Mouse (Mus musculus): ENCODE data around the gene Osbp2. TPM values are rescaled to one million over a fixed set of nuclear protein-coding genes. Genes with fewer than 3 reads are reported as not detected.
A peak's percentile ranks its signal among the peaks of the same experiment; 100 is the strongest.

Gene Osbp2
- total RNA-seq, 2 experiments from 2014 or later, result 5.6 to 6.1 TPM

DNA sequence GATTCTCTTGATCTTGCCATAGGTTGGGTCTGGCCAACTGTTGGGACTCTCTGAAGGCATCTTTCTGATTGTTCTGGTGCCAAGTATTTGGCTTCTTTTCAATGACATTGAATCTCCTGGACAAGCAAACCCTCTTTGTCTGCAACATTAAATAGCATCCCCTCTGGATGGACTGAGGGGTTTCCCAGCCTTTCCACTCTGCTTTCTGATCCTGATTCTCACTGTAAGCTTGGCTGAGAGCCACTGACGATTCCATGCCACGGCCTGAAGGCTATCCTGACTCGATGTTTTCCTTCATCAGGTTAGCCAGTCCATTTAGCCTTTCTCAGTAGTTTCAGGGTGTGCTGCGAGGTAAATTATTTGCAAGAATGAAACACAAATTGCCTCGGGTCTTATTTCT lies 34.0 kb downstream of the Osbp2 start:
- intact Hi-C loops (cut with DNase I), result no loop called here
- no peak for DNase-seq

DNA sequence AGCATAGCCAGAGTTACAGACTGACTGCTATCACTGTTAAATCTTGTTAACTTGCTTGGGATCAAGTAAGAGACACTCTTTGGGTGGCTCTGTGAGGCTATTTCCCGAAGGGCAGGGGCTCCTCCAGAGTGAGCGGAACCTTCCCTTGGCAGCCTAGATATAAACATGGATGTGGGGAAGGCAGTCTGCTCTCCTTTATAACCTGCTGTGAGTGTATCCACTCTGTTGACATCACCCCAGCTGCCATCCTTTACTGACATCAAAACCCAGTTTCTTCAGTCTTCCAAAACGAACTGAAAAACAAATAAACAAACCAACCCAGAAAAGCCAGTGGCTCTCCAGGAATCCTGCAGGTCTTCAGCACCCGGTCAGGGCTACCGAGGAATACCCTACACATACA lies 39.6 kb downstream of the Osbp2 start:
- DNase-seq, result no peak

DNA sequence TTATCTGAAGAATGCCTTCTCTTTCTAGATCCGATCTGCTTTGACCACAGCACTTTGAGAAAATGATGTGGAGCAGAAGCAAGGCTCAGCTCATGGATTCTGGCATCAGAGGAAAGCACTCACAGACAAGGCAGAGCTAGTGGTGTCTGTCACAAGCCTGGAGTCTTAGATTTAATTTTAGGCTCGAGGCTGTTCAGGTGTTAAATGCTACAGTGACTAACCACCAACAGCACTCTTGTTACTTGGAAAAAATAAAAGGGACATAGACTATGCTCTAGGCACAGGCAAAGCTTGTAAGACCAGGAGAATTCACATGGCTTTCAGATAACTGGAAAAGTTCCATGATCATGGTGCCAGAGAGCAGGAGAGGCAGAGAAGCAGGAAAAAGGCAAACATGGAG lies 40.3 kb downstream of the Osbp2 start:
- intact Hi-C loops (cut with DNase I), result no loop called here
- DNase-seq, result no peak

More for the DNA sequence above, 39.6 kb downstream of the Osbp2 start:
- intact Hi-C loops (cut with DNase I), result no loop called here

DNA sequence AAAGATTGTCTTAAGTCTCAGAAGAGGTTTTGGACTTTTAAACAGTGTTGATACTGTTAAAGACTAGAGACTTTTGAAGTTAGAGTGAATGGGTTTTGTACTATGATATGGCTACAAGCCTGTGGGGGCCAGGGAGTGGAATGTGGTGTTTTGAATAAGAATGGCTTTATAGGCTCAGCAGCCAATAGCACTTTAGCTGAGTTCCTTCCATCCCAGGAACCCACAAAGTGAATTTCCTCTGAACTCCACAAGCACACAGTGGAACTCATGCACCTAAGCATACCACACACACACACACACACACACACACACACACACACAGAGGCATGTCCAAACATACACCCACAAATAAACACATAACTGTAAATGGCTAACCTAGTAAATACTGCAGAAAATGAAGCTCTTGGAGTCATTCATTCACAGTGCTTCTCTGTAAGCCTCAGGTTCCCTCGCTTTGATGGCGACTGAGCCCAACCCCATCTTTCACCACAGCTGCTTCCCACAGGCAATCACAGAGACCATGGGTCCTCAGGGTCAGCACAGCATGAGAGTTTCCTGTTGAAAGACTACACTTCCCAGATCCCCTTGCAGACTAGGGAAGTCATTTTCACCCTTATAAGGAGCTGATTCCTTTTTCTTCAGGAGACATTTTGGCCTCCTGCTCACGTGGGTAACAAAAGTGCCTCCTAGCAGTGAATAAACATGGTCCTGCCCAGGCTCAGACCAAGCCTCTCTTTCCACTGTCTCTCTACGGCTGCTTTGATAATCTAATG lies 45.5 kb downstream of the Osbp2 start:
- intact Hi-C loops (cut with DNase I), result no loop called here
- no peak for DNase-seq

DNA sequence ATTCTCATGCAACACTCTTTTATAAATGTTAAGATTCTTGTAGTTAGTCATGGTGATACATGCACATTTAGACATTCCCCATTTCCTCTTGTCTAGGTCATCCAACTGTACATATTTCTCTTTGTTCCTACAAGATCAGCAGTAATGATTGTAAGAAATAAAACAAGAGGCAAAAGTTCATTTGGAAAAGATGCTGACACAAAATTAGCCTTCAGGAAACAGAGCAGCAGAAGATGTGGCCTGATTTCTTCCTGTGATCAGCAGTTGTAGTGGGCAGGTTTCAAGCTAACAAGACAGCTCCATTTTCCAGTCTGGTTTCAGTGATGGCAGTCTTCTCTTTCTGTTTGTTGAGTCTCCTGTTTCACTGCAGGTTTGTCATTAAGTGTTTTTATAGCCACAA lies 47.8 kb downstream of the Osbp2 start:
- no peak for DNase-seq
- intact Hi-C loops (cut with DNase I), result no loop called here

DNA sequence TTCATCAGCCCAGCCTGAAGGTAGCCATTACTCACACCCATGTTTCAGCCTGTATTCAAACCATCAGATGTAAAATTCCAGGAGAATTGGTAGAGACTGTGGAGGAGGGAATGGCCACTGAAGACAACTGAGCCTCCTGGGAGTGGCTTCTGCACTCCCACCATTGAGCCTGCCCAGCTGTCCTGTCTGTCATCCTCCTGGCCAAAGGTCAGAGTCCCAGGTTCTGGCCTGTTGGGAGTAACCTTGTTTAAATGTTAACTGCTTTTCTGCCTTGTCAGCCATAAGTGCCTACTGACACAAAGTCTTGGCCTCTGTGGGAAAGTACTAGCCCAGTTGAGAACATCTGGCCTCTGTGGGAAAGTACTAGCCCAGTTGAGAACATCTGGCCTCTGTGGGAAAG lies 50.4 kb downstream of the Osbp2 start:
- intact Hi-C loops (cut with DNase I), result no loop called here
- no peak for DNase-seq

DNA sequence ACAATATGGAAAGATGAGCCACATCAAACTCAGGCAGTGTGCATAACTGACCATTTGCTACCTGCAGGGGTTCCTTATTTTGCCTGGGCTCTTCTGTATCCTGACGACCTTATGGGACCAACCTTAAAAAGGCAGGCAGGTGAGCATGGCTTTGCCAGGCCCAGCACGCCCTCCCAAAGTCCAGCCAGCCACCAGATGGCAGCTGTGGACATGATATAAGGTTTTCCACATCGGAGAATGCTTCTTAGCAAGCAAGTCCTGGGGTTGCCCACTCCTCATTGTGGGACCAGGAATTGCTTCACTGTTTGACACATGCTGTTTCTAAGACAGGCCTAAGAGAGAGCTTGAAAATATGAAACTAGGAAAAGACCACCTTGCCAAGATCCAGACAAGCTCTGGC lies 55.5 kb downstream of the Osbp2 start:
- peak; percentile 20 to 54 for DNase-seq
- intact Hi-C loops (cut with DNase I), result loop anchor here (1.0 kb wide), 1 partner anchor 72 kb away; no protein-coding TSS in a partner anchor

DNA sequence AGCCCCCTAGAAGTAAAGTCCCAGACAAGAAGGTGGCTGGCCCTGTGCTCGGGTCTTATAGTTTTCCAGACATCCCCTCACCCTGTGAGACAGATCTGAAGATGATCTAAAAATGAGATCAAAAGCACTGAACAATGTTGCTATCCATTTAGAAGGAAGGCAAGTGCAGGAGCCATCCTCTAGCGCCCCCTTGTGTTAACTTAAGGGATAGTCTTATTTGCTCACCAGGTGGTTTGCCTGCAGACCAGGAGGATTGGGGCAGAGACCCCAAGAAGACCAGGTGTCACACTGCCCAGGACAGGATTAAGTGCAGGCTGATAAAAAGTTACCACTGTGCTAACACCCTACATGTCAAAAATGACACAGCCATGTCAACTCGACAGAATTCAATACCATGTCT lies 58.3 kb downstream of the Osbp2 start:
- peak; percentile 14 to 38 for DNase-seq
- intact Hi-C loops (cut with DNase I), result no loop called here

DNA sequence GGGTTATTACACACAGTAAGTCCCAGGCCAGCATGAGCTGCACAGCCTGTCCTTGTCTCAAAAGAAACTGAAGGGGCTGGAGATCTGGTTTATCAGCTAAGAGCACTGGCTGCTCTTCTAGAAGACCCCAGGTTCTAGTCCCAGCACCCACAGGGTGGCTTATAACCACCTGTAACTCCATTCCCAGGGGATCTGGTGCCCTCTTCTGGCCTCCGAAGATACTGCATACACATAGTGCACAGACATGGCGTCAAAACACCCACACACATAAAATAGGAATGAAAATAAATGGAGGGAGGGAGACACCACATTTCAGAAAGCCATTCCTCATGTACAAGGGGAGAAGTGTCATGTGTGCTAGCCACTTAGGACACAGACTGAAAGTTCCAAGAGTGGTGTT lies 59.1 kb downstream of the Osbp2 start:
- intact Hi-C loops (cut with DNase I), result no loop called here
- DNase-seq, result no peak

DNA sequence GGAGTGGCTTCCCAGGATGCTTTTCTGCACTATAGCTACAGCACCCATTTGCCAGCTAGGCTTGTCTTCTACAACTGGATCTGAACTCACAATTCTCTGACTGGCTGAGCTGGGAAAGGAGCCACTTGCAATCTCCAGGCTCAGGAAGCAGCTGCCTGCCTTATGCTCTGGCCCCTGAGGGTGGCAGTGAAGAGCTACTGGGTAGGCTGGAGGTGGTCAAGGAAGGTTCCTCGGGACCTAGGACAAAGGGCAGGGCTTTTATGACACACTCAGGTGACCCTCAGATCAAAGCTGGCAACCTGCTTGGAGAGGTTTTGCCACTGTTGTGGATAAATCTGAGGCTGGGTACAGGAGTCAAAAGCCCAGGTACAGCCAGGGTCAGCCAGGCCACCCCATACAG lies 61.6 kb downstream of the Osbp2 start:
- intact Hi-C loops (cut with DNase I), result no loop called here
- no peak for DNase-seq

DNA sequence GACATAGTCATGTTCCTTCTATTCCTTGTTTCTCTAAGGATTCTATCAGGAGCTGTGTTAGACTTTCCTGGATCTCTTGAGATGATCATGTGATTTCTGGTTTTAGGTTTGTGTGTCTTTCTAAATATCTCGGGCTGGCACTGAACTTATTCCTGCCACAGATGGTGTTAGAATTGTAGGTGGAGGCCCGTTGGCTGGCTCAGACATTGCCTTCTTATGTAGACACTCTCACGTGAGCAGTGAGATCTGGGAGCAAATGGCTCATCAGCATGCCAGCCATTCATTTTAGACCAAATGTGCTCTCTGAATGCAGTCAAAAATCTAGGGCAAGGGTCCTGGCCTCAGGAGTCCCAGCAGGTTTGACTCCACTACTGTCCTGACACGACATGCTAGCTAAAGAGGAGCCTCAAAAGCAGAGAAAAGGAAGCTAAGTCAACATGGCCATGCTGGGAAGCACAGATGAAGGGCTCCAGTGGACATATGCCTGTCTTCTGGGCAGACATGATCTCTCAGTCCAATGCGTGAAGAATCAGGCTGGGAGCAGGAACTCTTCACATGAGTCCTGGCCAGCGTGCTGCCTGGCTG lies 66.0 kb downstream of the Osbp2 start:
- intact Hi-C loops (cut with DNase I), result no loop called here

DNA sequence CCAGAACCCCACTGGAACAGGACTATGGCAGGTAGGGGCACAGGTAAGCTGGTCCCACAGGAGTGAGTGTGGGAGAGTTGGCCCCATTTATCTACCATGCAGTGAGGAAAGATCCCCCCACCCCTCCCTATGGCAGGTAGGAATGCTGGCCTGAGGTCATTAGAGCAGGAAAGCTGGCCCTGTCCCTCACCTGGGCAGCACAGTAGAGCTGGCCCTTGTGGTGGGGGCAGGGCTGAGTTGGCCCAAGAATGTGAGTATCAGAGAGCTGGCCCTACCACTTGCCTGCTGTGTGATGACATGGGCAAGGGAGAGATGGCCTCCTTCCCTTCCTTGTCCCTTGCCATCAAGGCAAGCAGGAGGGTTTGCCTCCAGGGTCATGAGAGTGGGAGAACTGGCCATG lies 73.0 kb downstream of the Osbp2 start:
- intact Hi-C loops (cut with DNase I), result no loop called here

More for the DNA sequence above, 66.0 kb downstream of the Osbp2 start:
- no peak for DNase-seq

DNA sequence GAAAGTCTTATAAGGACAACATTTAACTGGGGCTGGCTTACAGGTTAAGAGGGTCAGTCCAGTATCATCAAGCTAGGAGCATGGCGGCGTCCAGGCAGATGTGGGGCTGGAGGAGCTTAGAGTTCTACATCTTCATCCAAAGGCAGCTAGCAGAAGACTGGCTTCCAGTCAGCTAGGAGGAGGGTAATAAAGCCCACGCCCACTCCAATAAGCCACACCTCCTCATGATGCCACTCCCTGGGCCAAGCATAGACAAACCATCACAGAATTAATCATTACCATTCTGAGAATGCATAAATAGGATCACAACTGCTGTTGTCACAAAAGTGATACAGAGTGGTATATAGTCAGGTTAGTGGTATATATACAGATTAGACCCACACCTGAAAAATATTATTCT lies 73.8 kb downstream of the Osbp2 start:
- DNase-seq, result no peak
- intact Hi-C loops (cut with DNase I), result loop anchor here (5.0 kb wide), 1 partner anchor 93 kb away; no protein-coding TSS in a partner anchor

More for the DNA sequence above, 73.0 kb downstream of the Osbp2 start:
- no peak for DNase-seq

DNA sequence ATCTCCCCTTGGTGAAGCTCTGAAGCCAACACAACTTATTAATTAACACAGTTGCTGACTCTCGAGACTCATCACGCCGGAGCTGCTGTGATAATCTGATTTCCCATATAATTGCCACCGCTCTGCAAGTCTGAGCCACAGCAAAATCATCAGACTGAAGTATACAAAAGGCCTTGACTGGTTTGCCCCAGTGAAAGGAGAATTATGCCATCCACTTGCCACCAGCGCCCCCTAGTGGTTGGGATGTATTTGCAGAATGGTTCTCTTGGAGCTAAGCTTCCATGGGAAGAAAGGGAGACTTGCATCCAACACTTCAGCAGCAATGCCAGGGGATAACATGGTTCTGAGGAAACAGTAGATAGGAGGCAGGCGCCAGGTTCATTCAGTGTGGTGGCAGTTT lies 77.1 kb downstream of the Osbp2 start:
- intact Hi-C loops (cut with DNase I), result loop anchor here (1.0 to 5.0 kb wide), 3 partner anchors 72 to 314 kb away; no protein-coding TSS in a partner anchor
- DNase-seq, result peak; percentile 85 to 92

DNA sequence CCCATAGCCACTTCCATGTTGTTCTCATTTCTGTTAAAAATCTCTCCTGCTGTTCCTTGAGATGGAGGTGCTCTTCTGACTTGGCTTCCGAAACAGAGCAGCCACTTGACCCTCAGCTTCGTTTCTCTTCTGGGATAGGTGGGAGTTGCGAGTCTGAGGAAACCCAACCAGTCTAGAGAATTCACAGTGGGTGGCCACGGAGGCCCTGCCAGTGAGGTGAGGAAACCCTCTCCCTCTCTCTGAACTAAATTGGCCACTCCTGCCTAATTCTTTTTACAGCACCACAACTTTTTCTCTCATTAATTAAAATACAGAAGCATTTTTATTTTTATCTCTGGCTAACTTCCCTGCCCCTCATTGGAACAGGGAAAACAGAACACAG lies 88.4 kb downstream of the Osbp2 start:
- DNase-seq, result no peak

DNA sequence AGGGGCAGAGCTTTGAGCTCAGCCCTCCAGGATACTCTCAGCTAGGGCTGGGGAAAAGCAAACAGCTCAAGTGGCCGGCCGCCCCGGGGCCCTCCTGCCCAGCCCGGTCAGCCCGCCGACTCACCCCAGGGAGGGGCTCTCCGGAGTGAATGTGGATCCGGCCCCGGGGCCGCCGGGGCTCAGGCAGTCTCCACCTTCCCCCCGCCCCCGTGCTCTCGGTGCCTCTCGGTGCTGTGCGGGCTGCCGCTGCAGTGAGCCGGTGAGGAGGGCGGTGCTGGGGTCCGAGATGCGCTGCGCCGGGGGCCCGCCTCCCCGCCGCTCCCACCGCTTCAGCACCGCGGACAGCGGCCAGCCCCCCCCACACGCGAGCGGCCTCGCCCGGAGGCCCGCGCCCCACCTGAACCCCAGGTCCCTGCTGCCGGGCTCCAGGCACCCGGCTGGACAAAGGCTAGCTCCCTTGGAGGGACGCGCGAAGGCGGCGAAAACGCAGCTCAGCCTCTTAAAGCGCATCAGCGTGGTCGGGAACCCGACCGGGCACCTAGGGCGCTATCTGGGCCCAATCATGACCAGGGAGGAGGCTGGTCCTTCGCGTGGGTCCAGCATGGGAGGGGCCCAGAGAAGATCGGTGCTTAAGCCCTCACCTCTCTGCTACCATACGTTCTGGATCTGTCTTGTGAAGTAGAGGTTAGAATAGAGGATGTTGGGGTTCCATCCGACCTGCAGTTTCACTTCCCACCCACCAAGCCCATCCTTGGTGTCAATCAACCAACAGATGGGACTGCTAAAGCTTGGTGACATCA lies 89.0 kb downstream of the Osbp2 start:
- DNase-seq, result peak; percentile 14 to 26
- intact Hi-C loops (cut with DNase I), result no loop called here

More for the DNA sequence above, 88.4 kb downstream of the Osbp2 start:
- intact Hi-C loops (cut with DNase I), result no loop called here

DNA sequence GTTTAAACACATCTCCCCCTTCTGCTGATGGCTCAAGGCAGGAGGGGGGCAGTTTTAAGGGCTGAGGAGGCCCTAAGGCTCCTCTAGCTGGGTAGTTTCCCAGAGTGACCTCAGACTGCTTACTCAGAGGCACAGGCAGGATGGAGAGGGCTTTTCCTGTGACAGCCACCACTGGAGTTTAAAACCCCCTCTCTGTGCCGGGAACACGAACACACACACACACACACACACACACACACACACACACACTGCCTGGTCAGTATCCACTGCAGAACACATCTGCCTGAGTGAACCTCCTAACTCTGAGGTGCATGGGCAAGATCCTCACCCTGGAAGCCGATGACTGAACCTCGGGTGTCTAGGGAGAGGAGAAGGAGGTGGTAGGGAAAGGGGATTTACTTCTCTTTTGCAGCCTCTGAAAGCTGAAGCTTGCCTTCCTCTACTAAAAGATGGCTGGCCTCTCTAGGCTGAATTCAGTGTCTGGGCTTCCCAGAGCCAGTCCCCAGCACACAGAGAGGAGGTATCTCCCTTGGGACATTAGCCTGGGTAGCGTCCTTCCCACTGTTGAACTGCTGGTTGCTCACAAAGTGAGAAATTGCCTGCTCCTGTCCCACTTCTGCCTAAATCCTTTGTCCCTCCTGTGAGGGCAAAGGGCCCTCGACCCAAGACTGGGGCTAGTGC lies 89.8 kb downstream of the Osbp2 start:
- intact Hi-C loops (cut with DNase I), result no loop called here
- DNase-seq, result no peak

DNA sequence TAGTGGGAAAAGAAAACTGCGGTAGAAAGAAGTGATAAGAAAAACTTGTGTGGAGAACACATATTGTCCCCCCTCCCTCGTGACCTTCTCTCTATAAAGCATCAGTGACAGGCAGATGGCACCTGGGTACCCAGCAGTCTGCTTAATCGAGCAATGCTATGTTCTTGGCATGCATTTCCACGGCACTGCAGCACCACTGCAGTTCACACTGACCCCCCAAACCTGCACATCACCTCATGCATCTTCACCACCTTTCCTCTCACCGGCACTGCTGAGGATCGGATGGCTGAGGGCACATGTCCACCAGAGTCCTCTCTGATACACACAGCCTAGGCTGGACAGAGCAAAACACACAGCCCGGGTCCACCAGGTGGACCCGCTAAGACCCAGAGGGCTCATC lies 90.6 kb downstream of the Osbp2 start:
- no peak for DNase-seq
- intact Hi-C loops (cut with DNase I), result no loop called here

DNA sequence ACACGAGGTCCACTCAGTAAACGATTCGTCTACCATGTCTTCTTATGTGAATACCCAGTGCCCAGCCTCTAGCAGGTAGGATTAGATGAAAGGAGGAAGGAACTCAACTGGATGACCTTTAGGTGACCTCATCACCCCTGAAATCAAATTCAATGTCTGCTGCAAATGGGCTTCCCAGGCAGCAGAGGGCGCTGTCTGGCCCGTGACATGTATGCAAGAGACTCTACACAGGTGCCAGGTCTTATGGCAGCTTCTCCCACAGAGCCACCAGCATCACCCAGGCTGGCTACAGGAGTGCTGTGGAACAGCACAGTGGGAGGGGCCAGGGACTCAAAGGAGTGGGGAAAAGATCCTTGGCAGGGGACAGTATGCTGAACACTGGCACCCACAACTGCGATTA lies 92.4 kb downstream of the Osbp2 start:
- intact Hi-C loops (cut with DNase I), result no loop called here
- no peak for DNase-seq

DNA sequence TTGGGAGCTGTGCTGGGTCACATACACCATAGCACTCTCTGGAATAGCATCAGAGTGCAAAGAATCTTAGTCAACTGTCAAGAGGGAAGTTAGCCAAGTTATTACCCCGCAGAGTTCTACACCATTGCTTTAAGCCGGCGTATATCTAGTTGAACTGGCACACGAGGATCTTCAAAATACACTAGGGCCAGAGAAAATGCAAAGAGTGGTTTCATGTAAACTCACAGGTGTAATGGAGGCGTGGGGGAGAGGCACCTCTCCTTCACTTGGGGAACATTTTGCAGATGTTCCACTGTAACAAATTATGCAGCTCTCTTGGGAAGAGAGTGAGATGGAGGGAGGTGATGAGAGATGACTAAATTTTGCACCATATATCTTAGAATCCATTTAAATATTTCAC lies 95.9 kb downstream of the Osbp2 start:
- no peak for DNase-seq
- intact Hi-C loops (cut with DNase I), result loop anchor here (5.0 kb wide), 1 partner anchor 41 kb away; no protein-coding TSS in a partner anchor

DNA sequence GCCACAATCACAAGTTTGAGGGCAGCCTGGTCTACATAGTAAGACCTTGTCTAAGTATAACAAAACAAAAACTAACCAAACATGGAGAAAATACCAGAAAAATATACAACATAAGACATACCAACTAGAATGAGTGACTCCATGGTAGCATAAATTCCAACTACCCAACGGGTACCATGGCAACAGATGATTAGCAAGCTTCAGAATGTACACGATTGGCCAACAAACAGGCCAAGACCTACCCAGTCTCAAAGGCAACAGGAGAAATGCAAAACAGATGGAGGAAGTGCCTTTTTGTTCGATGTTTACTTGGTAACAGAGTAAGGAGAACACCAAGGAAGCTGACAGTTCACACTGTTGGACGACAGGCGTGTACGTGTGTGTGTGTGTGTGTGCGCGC lies 96.7 kb downstream of the Osbp2 start:
- intact Hi-C loops (cut with DNase I), result loop anchor here (5.0 kb wide), 1 partner anchor 40 kb away; no protein-coding TSS in a partner anchor

More for the DNA sequence above, 96.7 kb downstream of the Osbp2 start:
- no peak for DNase-seq
